In the genomic region with DNA sequence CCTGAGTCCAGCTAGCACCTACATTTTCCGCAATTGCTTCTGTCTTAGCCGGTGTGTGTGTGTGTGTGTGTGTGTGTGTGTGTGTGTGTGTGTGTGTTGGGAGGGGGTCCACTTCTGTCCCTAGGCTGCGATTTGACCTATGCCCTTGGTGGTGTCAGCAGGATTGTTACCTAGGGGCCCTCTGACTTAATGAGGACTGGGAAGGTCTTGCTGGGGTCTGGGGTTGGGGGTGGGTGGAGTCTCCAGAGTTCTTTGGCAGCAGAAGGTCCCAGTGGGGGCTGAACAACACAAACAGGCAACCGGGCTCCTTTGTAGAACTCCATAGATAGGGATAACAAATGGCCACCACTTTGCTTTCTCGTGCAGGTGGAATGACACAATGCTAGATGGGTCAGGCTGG, we compare ENCODE assay signal across 9 mouse cellular contexts. TPM values are rescaled to one million over a fixed set of nuclear protein-coding genes. Genes with fewer than 3 reads are reported as not detected.
DNase-seq lines count a peak whose midpoint lies in the region; ATAC-seq and TF ChIP-seq lines count a peak whose summit lies in the region.
"Had no signal": no experiment of that assay in that cellular context is flagged by ENCODE, and none has a peak within 500 bp of the region (broad histone marks: within the 10 kb centered on the region; RNA-seq: fewer than 3 reads in every experiment).

No protein-coding gene starts in this region.

- H3K4me1 ChIP-seq in lung, embryonic 14.5 days (ENCODE audit: insufficient read depth): 0 out of 2 replicates have a peak, but pooled peaks cover 5% of the 10 kb centered on the region
- peaks cover 3% of the 10 kb centered on the region; the same call in 1 of the 2 replicates for H3K4me1 ChIP-seq in forebrain, embryonic 11.5 days (replicated peaks; ENCODE audit: control insufficient read depth, insufficient read depth, low read length)
- H3K4me1 ChIP-seq in limb, embryonic 14.5 days (ENCODE audit: control insufficient read depth, insufficient read depth, low read length): no peaks in the 10 kb centered on the region
- no peaks in the 10 kb centered on the region for H3K4me1 ChIP-seq in stomach, embryonic 14.5 days (ENCODE audit: control insufficient read depth, insufficient read depth, low read length)

- TF ChIP-seq CTCF in lung, embryonic 14.5 days (IDR thresholded peaks at IDR 0.05; ENCODE audit: low read depth): no peak

- no peak overlapping the region for H3K27ac ChIP-seq in lung, embryonic 14.5 days (ENCODE audit: low read depth)
- peak overlapping the region; percentile 0; the same call in 1 of the 2 replicates for H3K27ac ChIP-seq in forebrain, embryonic 11.5 days (ENCODE audit: low read depth, low read length)
- H3K27ac ChIP-seq in limb, embryonic 14.5 days (replicated peaks; ENCODE audit: low read depth, low read length): no peak overlapping the region
- no peak overlapping the region for H3K27ac ChIP-seq in stomach, embryonic 14.5 days (ENCODE audit: low read length)

- no peaks in the 10 kb centered on the region for H3K36me3 ChIP-seq in lung, embryonic 14.5 days (ENCODE audit: insufficient read depth)
- H3K36me3 ChIP-seq in forebrain, embryonic 11.5 days (ENCODE audit: control insufficient read depth, insufficient read depth, low read length): no peaks in the 10 kb centered on the region
- H3K36me3 ChIP-seq in limb, embryonic 14.5 days (ENCODE audit: control insufficient read depth, insufficient read depth, low read length): no peaks in the 10 kb centered on the region
- no peaks in the 10 kb centered on the region for H3K36me3 ChIP-seq in stomach, embryonic 14.5 days (ENCODE audit: control insufficient read depth, insufficient read depth, low read length)

- no peak for DNase-seq in lung, embryonic 14.5 days
- DNase-seq in lung, postnatal 36 days: no peak
- no peak for DNase-seq in forebrain, embryonic 11.5 days (ENCODE audit: low spot score)
- no peak for DNase-seq in limb, embryonic 14.5 days (ENCODE audit: low spot score)
- no peak for DNase-seq in adrenal gland, postnatal 4 days (ENCODE audit: low spot score in 2 of 2)
- no peak for DNase-seq in layer of hippocampus, adult 8-10 months (ENCODE audit: low spot score in 2 of 2)
- DNase-seq in kidney, adult 8-10 months: no peak
- DNase-seq: layer of hippocampus, adult 9-11 months had no signal

- TF ChIP-seq POLR2A in limb, embryonic 14.5 days (IDR thresholded peaks at IDR 0.05; ENCODE audit: borderline replicate concordance, extremely low read depth, insufficient read depth, insufficient read length): no peak

- H3K27me3 ChIP-seq in lung, embryonic 14.5 days (ENCODE audit: insufficient read depth, low read length): peaks cover 11% of the 10 kb centered on the region; the same call in 1 of the 2 replicates
- H3K27me3 ChIP-seq in forebrain, embryonic 11.5 days (ENCODE audit: control insufficient read depth, insufficient read depth, low read length): no peaks in the 10 kb centered on the region
- H3K27me3 ChIP-seq in limb, embryonic 14.5 days (ENCODE audit: control insufficient read depth, insufficient read depth, low read length): peaks cover 29% of the 10 kb centered on the region; the same call in 1 of the 2 replicates
- no peaks in the 10 kb centered on the region for H3K27me3 ChIP-seq in stomach, embryonic 14.5 days (ENCODE audit: control insufficient read depth, insufficient read depth, low read length)

- WGBS in lung, embryonic 14.5 days: 11% methylated on average over 5 of the region's 5 CpGs
- WGBS in forebrain, embryonic 11.5 days: 5% methylated on average over 5 of the region's 5 CpGs
- WGBS in limb, embryonic 14.5 days: 4% methylated on average over 5 of the region's 5 CpGs
- 9% methylated on average over 5 of the region's 5 CpGs for WGBS in stomach, embryonic 14.5 days

- H3K9me3 ChIP-seq in lung, embryonic 14.5 days (ENCODE audit: low read depth, low read length): no peaks in the 10 kb centered on the region
- H3K9me3 ChIP-seq in forebrain, embryonic 11.5 days (ENCODE audit: control insufficient read depth, low read length): no peaks in the 10 kb centered on the region
- H3K9me3 ChIP-seq in limb, embryonic 14.5 days (ENCODE audit: control insufficient read depth, low read length): no peaks in the 10 kb centered on the region
- H3K9me3 ChIP-seq in stomach, embryonic 14.5 days (ENCODE audit: control insufficient read depth, low read depth, low read length): no peaks in the 10 kb centered on the region

- peak; percentile 39; the same call in 1 of the 2 replicates for ATAC-seq in lung, embryonic 14.5 days (ENCODE audit: insufficient read depth)
- peak; percentile 11; the same call in 1 of the 2 replicates for ATAC-seq in forebrain, embryonic 11.5 days (replicated peaks; ENCODE audit: low FRiP score)
- ATAC-seq in limb, embryonic 14.5 days (ENCODE audit: low FRiP score, low read depth): no peak
- no peak for ATAC-seq in stomach, embryonic 14.5 days (ENCODE audit: insufficient number of reproducible peaks, insufficient read depth, low FRiP score, low read depth)

- peak overlapping the region; percentile 66 for H3K4me2 ChIP-seq in lung, embryonic 14.5 days
- H3K4me2 ChIP-seq in forebrain, embryonic 11.5 days (ENCODE audit: low read depth, low read length, severe bottlenecking): peak overlapping the region; percentile 65
- peak overlapping the region; percentile 55 for H3K4me2 ChIP-seq in limb, embryonic 14.5 days (replicated peaks; ENCODE audit: low read depth, low read length, severe bottlenecking)
- H3K4me2 ChIP-seq in stomach, embryonic 14.5 days (replicated peaks; ENCODE audit: low read depth, low read length): peak overlapping the region; percentile 54

- H3K4me3 ChIP-seq in lung, embryonic 14.5 days (ENCODE audit: low read depth, low read length): peak overlapping the region; percentile 30
- peak overlapping the region; percentile 26 for H3K4me3 ChIP-seq in forebrain, embryonic 11.5 days (ENCODE audit: low read depth, low read length)
- H3K4me3 ChIP-seq in limb, embryonic 14.5 days (replicated peaks; ENCODE audit: low read length): peak overlapping the region; percentile 28; the same call in 1 of the 2 replicates
- H3K4me3 ChIP-seq in stomach, embryonic 14.5 days (ENCODE audit: low read depth, low read length): no peak overlapping the region

- no peak overlapping the region for H3K9ac ChIP-seq in lung, embryonic 14.5 days
- peak overlapping the region; percentile 27; the same call in 1 of the 2 replicates for H3K9ac ChIP-seq in forebrain, embryonic 11.5 days (ENCODE audit: low read length)
- H3K9ac ChIP-seq in limb, embryonic 14.5 days (ENCODE audit: low read depth, low read length, severe bottlenecking): no peak overlapping the region
- no peak overlapping the region for H3K9ac ChIP-seq in stomach, embryonic 14.5 days (replicated peaks; ENCODE audit: low read depth, low read length)

RNA-seq across cellular contexts. Expression of a gene that starts 14.0 kb away (rescaled TPM):
- not detected in 2 replicates for polyA plus RNA-seq in lung, embryonic 14.5 days (2014; fragmentation: Nextera tagmentation; extraction: Ambion mirVana)
- polyA plus RNA-seq in forebrain, embryonic 11.5 days (2014; fragmentation: Nextera tagmentation; extraction: Ambion mirVana): 41.4 and 44.9 TPM in 2 replicates
- 0.03 and 0.08 TPM in 2 replicates for polyA plus RNA-seq in limb, embryonic 14.5 days (2012; rRNA removed)
- not detected in 2 replicates for polyA plus RNA-seq in limb, embryonic 14.5 days (2014; fragmentation: Nextera tagmentation; extraction: Ambion mirVana)
- polyA plus RNA-seq in stomach, embryonic 14.5 days (2014; fragmentation: Nextera tagmentation; extraction: Ambion mirVana): not detected in 2 replicates
- under 1 TPM in 1 of 2 experiments, not detected in 1; 0.31 TPM for total RNA-seq in adrenal gland, postnatal 4 days (2021)
- total RNA-seq in layer of hippocampus, adult 8-10 months (2022): 1 to 10 TPM in 3 of 4 experiments, under 1 TPM in 1; 0.79 to 1.4 (median 1.3) TPM

Comparison
In these comparisons a context has a peak if more than half of its experiments do, and no peak if none do; other contexts are left out.
1. ATAC-seq: peak in lung, embryonic 14.5 days (single experiment) and forebrain, embryonic 11.5 days (single experiment); none in limb, embryonic 14.5 days (single experiment) and stomach, embryonic 14.5 days (single experiment).
2. RNA of a gene that starts 14.0 kb away (polyA plus RNA-seq): 41.4 to 44.9 TPM in forebrain, embryonic 11.5 days; 0.03 to 0.08 TPM in limb, embryonic 14.5 days, not detected in lung, embryonic 14.5 days and not detected in stomach, embryonic 14.5 days; every median in the first group is over 10 times any median in the second.
3. Peak in every context shown above with its lines, with median percentiles within 50 percentile points of each other: H3K4me2 ChIP-seq.